Mouse (Mus musculus) lung, adult 2 months (tissue): ENCODE data around the gene Golm1. TPM values are rescaled to one million over a fixed set of nuclear protein-coding genes. Genes with fewer than 3 reads are reported as not detected.

Source experiments
- DNase-seq: peaks from one replicate; pipeline ENCODE4 v3.0.0; 2022
- H3K4me1 ChIP-seq: fragments of 200-500 bp; 2 replicates; pipeline ENCODE4 v1.6.1; 2011; ENCODE audit warnings: low read length; ENCODE audit not compliant: control insufficient read depth, insufficient read depth
- H3K4me3 ChIP-seq: fragments of 200-500 bp; replicated peaks from 2 replicates; pipeline ENCODE3; 2011; ENCODE audit warnings: low read depth, mild to moderate bottlenecking, control low read depth, low read length; ENCODE audit errors: extremely low read depth
- CTCF ChIP-seq: fragments of 200-500 bp; IDR thresholded peaks from 2 replicates; pipeline ENCODE4 v1.5.1; 2011; ENCODE audit warnings: mild to moderate bottlenecking, low read length, control low read depth; ENCODE audit not compliant: insufficient read depth
- POLR2A ChIP-seq: fragments of 200-500 bp; IDR thresholded peaks from 2 replicates; pipeline ENCODE4 v1.6.1; 2011; ENCODE audit warnings: low read depth, mild to moderate bottlenecking, control low read depth, low read length, borderline replicate concordance; ENCODE audit errors: extremely low read depth
- WGBS: fragments of 180-500 bp; shearing (Covaris S2); methylation state at CpG from one replicate; pipeline ENCODE4 v1.1.7; 2018; 5-methylcytosine and 5-hydroxymethylcytosine counted together
- polyA plus RNA-seq: library from polyadenylated mRNA; depleted of rRNA; stranded (reverse); fragments of >200 nt; gene quantifications from 2 replicates; pipeline ENCODE4 v1.2.3, GENCODE M21; 2012; rRNA removed

Golm1 gene
- polyA plus RNA-seq, 1 experiment = 15.3 TPM

DNA sequence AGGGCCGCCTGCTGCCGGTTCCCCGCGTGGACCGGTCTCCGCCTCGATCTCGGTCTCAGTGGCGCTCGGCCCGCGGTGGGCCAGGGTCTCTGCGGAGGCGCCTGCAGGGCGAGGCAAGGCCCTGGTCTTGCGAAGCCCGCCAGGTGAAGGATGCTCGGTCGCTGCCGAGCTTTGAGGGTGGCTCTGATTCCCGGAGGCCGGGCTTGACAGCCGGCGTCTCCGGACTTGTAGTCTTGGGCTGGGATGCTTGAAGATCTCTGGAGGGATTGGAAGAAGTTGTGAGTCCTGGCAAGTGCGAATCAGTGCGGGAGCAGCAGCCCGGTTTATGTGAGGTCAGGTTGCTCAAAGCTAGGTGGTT lies 90.0 kb downstream of the Golm1 start:
- peak overlapping the region; percentile 86 for H3K4me3 ChIP-seq
- TF ChIP-seq POLR2A = no peak
- TF ChIP-seq CTCF = no peak
- DNase-seq = no peak
- H3K4me1 ChIP-seq = no peaks in the 10 kb centered on the region
- 0% methylated on average over 28 of the region's 28 CpGs for WGBS

DNA sequence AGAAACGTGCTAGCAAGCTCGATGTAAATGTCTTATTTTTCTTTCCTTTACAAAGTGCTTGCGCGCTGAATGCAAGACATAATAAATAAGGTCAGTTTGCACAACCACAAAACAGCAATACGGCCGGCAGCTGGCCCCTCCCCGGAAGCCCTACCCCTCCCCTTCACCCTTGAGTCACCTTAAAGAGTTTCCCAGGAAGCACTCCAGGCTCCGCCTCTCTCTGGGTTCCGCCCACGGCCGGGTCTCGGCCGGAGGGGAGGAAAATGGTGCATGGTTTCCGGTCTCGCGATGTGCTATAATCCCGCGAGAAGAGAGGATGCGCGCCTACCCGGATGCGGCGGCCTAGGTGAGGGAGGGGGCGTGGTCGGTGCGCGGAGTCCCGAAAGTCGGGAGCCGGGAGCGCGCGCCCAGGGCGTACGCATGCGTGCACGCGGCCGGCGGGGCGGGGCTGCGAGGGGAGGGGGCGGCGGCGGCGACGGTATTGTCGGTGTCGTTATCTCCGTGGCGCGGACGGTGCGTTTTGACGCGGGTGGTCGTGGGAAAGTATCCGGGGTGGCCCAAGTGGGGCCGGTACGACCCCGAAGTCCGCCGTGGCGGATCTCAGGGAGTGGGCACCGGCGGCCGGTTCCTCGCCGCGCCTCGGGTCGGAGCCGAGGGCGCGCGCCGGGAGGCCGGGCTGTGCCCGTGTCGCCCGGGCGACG lies 90.5 kb downstream of the Golm1 start, which contains the start of the genes Agtpbp1 and Naa35:
Agtpbp1 (minus strand) TSS at position 281 of the 701 bp plus-strand sequence.
Naa35 (plus strand) TSS at position 313 of the 701 bp plus-strand sequence.
- TF ChIP-seq CTCF (no peak), POLR2A (peak; percentile 78; the same call in 1 of the 2 replicates)
- peak; percentile 100 for DNase-seq
- no peaks in the 10 kb centered on the region for H3K4me1 ChIP-seq
- peak within 1 kb of the TSS; percentile 86 for H3K4me3 ChIP-seq
- under 1% methylated on average over 83 of the region's 83 CpGs for WGBS

Other genes starting within 250 kb of the Golm1 start
- gene Agtpbp1, start 90.6 kb downstream of the Golm1 start, polyA plus RNA-seq = 5.6 and 9.9 TPM in 2 replicates
- gene Naa35, start 90.6 kb downstream of the Golm1 start, polyA plus RNA-seq = 19.8 and 32.7 TPM in 2 replicates
- not detected in 2 replicates for gene 4921517D22Rik, start 18.3 kb upstream of the Golm1 start, polyA plus RNA-seq
- not detected in 2 replicates for gene Spata31d1a, start 34.5 kb upstream of the Golm1 start, polyA plus RNA-seq
- gene Spata31d1b, start 36.5 kb upstream of the Golm1 start, polyA plus RNA-seq = 0.05 TPM in 1 of 2 replicates, not detected in the other
- gene Spata31d1d, start 55.9 kb upstream of the Golm1 start, polyA plus RNA-seq = not detected in 2 replicates
- gene 1700014D04Rik, start 70.9 kb upstream of the Golm1 start, polyA plus RNA-seq = 0.04 TPM in 1 of 2 replicates, not detected in the other
- gene Isca1, start 94.0 kb upstream of the Golm1 start, polyA plus RNA-seq = 59.0 and 82.1 TPM in 2 replicates
- not detected in 2 replicates for gene Gm49354, start 106.4 kb upstream of the Golm1 start, polyA plus RNA-seq
- gene Tut7, start 147.3 kb upstream of the Golm1 start, polyA plus RNA-seq = 20.1 and 24.5 TPM in 2 replicates